Mouse (Mus musculus): ENCODE data around the gene G430095P16Rik.

G430095P16Rik gene

DNA sequence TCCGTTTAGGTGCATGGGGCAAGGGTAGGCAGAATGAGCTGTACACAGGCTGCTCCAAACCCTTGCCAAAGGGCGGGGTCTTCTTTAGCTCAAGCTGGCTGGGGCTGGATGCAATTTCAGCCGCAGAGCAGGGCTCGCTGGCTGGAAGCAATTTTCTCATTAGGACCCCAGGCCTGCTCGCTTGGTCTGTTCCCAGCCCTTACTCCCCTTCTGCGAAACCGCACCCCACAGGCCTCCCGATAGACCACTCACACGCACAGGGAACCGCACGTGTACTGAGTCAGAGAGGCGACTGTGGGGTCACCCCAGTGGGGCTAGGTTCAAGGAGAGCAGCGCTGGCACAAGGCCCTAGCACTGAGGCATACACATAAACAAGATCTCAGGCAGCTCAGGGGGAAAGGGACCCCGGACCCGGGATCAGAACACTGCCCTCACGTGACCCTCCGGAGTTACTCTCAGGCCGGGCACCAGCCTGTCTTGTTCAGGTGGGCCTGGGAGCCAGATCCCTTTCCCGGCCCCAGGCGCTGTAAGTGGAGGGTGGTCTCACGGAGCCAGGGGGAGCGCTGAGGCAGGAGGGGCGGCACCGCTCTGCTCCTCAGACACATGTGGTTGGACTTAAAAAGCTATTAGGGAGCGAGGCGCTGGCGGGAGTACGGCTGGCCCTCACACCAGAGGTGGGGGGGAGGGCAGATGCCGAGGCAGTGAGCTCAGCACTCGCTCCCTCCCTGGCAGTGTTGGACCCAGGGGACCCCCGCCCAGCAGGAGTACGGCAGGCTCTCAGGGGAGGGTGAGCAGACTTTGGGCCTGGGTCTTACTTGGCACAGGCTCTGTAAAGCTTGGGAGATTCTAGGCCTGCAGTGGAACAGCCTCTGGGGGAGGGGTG is 19.6 kb downstream of the G430095P16Rik start:
- DNase-seq (ENCODE audit: low spot score in 2 of 2), result peak; percentile 72 to 83

DNA sequence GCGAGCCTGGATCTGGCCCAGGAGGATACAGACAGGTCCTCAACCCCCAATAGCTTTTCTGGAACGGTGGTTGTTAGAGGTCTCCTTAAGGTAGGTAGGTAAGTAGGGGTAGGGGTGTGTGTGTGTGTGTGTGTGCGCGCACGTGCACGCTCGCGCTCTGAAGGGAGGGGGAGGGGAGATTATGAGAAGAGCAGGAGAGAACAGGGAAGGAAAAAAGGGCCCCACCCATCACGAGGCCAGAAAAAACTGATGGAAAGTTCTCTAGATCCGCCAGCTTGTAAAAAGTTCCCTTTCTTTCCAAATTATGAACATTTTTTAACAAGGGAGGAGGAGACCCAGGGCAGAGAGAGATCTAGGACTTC is 20.2 kb downstream of the G430095P16Rik start:
- peak in 1 of 2 experiments; percentile 61 for DNase-seq (ENCODE audit: low spot score in 2 of 2)

DNA sequence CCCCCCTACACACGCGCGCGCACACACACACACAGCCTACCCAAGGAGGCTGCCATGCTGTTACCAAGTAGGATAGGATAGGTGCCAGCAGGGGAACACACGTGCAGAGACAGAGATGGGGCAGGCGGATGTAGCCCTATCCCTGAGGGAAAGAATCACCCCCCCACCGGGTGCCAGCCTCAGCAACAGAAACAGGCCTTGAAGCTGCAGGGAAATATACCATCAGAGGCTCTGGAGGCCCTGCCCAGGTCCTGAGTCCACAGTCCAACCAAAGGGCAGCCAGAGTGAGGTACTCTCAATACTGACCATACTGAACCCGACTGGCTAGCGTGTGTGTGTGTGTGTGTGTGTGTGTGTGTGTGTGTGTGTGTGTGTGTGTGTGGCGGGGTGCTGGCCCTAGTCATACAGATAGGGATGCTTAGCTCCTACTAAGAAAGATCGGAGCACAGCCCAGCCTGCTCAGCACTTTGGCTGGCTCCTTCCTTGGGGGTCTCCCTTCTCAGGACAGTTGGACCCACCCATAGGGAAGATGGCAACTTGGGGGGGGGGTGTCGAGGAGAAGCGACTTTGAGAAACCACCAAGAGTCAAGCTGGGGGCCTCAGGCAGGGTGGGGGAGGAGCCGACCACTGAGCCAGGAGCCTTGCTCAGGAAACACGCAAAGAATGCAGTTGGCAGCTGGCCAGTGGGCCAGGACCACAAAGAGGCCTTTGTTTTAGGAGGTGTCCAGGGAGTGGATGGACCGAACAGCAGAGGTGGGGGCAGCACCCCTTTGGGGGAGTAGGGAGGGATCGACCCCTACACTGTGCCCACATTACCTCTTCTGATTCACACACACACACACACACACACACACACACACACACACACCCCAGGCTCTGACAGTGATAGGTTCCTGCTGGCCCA is 21.0 kb downstream of the G430095P16Rik start:
- DNase-seq (ENCODE audit: low spot score in 2 of 2), result peak; percentile 78 to 81

DNA sequence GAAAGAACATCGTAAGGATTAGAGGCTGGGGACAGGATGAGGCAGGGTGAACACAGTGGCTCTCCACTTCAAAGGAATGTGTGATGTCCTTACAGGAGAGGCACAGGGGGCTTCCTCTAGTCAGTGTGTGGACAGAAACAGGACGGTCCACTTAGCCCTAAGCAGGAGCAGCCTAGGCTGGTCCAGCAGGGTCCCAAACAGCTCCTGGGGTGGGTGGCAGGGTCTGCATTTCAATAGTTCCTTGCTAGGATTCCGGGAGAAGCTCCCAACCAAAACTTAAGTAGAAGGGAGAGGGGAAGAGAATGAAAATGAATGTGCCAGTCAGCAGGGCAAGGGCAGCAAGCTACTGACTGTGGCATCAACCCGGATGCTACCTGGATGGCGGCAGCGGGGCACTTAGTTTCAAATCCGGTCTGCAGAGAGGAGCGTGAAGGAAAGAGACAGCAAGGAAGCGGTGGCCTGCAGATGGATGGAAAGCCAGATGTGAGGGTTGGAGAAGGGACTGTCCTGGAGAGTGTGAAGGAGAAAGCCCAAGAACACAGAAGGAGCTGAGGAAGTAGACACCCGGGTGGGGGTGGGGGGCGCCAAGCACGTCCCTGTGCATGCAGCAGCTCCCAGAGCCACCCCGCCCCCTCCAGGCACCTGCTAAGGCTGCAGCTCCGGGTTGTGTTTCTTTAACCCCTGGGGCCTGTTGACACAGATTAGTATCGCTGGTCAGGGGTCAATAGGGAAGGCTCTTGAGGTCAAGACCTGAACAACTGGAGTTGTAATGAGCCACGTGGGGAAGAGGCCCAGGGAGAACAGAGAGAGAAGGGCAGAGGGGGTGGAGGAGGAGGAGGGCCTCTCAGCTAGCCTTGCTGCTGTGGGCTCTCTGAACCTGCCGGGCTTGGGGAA is 22.5 kb downstream of the G430095P16Rik start:
- DNase-seq (ENCODE audit: low spot score in 2 of 2), result no peak

DNA sequence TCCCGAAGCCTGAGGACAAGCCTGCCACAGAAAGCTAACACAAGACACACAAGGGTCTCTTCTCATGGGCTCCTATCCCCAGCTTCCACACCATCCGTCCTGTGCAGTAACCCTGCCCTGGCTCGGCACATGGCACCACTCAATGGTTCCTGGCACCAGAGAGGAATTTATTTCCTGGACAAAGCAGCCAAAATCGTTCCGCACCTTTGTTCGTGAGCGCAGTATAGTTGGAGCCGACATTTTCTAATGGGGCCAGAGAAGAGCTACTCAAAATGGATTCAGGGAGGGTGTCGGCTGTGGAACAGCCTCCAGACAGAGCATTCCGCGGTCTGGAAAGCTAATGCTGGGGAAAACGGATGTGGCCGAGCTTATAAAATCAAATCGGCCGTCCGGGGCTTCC is 26.7 kb downstream of the G430095P16Rik start:
- no peak for DNase-seq (ENCODE audit: low spot score in 2 of 2)

DNA sequence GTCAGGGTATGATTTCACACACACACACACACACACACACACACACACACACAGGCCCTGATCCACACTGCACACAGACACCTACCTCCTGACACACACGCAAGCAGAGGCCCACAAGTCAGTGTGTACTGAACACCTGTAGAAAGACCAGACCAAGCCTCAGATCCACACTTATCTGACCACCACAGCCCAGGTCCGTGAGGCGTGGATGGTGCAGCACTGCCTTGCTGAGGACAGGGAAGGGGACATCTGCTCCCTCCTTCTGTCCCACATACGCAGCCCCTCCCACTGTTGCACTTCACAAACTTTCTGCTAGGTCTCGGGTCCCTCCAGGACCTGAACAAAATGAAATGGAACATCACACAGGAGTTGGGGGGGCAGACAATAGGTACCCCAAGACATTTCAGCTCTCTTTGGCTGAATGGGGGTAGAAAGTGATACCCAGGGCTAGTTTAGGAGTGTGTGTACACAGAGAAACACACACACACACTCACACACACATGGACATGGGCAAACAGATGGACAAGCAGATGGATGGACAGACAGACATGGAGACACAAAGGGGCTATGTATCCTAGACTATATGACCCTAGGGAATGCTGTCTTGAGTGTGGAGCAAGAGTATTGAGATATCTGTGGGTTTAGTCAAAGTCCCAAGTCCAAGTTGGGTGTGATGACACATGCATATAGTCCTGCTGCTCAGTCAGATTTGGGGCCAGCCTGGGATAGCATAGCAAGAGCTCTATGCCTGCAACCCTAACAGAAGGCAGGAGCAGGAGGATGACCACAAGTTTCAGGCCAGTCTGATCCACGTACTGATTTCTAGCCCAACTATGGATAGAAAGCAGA is 30.2 kb downstream of the G430095P16Rik start:
- no peak for DNase-seq (ENCODE audit: low spot score in 2 of 2)

DNA sequence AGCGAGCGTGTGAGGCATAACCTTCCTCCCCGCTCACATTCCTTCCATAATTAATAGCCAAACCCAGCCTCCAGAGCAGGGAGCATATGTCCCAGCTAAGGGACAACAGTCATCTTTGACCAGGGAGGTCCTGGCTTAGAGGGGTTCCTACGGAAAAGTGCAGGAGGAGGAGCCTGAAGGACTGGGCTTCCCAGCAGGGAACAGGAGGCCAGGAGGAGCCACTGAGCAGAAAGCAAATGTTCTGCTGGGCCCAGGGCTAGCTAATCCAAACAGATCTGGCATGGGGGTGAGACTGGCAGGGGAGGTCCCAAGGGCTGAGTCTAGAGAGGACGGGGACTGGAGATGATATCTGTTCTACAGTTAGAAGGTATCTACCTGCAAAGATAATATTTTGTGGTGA is 34.7 kb downstream of the G430095P16Rik start:
- no peak for DNase-seq (ENCODE audit: low spot score in 2 of 2)

DNA sequence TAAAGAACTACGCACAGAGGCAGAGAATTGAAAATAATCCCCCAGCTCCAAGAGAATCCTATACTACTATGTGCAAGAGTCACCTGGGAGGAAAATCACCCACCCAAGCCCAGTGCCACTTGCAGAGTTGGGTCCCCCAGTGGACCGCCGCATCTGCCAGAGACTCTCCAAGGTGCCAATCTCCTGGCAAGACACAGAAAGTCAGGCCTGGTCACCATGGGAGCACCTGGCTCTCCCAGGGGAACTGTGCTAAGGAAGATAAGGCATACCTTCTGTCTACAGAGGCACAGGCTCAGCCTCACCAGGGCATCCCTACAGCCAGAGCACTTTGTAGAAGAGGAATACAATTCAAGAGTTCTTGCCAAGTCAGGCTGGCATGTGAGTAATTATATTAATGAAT is 35.5 kb downstream of the G430095P16Rik start:
- no peak for DNase-seq (ENCODE audit: low spot score in 2 of 2)

DNA sequence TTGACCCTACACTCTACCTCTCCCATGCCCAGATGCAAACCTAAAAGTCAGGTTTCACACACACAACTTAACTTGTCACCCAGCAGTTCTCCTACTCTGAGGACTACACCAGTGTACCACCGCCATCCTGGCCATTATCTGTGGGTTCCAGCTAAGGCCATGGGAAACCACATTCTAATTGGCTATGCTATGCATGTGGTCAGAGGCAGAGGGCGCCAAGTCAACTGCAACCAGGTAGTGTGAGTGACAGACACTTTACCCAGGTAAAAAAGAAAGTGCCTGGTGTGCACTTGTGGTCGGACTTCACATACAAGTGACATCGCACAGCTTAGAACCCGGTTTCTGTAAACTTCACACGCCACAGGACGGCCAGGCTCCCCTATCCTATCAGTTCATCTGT is 36.3 kb downstream of the G430095P16Rik start:
- DNase-seq (ENCODE audit: low spot score in 2 of 2), result no peak

DNA sequence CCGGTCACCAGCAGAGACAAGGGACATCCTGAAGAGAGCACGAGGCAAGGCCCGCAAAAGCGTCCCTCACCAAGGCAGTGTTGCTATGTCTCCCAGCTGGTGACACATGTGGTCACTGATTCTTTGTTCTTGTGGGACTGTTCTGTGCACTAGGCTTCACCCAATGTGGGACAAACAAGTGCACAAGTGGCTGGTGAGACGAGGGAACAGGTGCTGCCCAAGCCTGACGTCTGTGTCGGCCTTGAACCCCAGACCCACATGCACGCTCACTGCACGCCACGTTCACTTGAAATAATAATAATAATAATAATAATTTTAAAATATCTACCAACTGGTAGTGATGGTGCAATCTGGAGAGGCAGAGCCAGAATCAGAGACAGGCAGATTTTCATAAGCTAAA is 36.9 kb downstream of the G430095P16Rik start:
- no peak for DNase-seq (ENCODE audit: low spot score in 2 of 2)

DNA sequence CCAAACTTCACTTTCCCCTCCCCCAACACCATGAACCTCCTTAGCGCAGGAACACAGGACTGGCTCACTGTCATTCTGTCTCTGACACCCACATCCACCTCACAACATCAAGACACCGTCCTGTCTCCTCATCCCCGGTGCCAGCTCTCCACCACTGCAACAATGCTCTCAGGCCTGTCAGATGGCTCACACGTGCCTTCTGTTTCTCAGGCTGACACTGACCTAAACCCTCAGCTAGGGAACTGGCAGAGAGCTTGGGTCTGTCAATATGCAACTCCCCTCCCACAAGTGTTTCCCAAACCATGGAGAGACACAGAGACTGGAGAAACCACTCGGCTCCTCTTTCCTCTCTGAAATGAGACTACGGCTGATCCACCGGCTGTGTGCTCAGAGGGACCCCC is 37.6 kb downstream of the G430095P16Rik start:
- DNase-seq (ENCODE audit: low spot score in 2 of 2), result no peak

DNA sequence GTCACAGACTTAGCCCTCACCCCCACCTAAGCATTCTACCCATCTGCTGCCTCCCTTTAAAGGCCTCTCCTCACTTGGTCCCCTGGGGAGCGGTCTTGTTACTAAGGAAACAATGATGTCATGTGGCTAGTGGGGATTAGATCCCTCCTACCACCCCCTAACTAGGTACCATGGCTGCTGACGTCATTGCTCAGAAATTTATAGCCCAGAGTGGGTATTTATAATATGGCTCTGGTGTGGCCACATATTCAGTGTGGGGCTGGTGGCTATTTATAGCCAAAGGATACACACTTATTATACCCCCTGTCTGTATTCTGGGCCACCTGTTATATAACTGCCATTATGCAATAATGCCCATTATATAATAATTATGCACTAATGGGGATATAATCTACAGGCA is 38.1 kb downstream of the G430095P16Rik start:
- no peak for DNase-seq (ENCODE audit: low spot score in 2 of 2)

DNA sequence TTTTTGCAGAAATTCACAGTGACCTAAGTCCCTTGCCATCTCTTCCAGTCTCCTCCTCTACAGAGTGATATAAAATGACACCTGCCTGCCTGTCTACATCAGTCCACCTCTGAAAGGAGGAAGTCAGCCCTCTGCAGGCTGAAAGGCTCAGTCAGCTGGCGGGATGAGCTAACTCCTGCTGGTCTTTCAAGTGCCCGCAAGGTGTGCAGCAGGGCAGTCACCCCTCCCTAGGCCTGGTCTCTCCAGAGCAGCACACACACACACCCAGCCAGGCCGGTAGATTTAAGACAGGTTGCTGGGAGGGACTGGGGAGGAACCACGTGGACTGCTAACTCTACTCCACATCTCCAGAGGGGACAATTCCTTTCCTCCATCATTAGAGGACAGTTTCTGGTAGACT is 41.3 kb downstream of the G430095P16Rik start:
- DNase-seq (ENCODE audit: low spot score in 2 of 2), result no peak

DNA sequence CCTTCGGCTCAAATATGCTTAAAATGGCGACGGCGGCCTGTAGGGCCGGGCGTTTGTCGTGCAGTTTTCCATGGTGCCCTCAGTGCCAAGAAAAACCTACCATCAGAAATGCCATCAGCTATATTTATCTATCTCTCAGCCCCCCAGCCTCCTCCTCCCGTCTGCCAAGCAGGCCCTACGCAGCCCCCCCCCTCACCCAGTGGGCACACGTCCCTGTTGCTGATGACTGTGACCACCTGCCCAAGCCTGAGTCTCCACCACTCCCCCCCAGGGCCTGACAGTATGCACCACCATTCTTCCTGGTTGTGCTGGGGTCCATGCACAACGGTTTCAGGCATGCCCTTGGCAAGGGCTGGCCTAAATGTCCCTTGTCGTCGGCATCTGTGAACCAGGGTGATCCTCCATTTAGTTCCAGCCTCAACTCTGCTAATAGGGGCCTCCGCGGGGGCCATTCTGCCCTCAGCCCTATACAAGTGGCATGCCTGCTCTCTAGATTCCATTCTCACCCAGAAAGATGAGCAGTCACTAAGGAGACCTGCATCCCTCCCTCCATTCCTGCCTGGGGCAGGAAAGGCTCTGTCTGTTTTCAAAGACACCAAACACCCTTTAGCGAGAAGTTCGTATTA is 42.2 kb downstream of the G430095P16Rik start:
- DNase-seq (ENCODE audit: low spot score in 2 of 2), result no peak

DNA sequence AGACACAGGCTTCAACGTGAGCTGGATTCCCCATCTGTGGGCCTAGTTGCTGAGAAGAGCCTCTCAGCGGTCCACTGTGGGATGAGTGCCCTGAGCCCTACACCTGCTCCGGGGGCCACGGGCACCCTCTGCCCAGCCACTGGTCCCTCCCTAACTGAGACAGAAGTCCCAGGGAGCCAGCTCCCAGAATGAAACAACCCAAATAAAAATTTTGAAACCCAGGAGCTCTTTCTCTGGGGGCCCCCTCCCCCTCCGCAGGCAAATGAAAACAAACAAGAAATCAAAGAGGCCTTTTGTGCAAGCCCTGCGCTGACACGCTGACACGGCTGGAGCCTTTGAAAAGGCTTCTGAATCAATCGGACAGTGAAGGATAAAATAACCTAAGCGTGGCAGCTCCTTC is 42.8 kb downstream of the G430095P16Rik start:
- DNase-seq (ENCODE audit: low spot score in 2 of 2), result no peak

DNA sequence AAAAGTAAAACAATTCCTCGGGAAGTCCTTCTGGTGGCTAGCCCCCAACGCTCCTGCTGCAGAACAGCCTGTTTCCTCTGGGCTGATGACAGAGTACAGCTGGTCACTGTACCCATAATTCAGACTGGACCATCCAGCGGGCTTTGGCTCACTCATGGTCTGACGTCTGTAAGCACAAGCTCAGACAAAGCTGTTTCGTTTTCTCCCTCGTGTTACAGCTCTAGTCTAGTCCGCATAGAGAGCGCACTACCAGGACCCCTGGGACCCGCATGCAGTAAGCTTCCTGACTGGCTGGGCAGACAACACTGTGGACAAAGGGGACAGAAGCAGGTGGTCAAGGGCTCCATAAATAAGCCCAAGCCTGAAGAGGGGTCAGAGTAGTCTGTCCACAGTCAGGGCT is 43.6 kb downstream of the G430095P16Rik start:
- peak; percentile 61 to 70 for DNase-seq (ENCODE audit: low spot score in 2 of 2)

DNA sequence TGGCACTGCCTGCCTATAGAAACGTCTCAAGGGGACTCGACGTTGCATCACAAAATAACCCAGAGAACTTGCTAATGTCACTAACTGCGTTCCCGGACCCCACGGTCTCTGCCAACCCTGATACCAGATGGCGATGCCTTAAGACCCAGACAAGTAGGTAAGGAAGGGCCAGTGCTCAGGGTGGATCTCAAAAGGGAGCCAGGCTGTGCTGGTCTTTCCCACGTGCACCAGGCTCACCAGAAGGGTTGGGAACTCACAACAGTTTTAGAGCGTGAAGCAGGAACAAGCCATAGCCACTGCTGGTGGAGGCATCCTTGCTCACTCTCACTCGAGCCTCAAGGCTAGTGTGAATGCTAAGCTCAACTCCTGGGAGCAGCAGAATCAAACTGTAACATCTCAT is 44.4 kb downstream of the G430095P16Rik start:
- DNase-seq (ENCODE audit: low spot score in 2 of 2), result no peak

DNA sequence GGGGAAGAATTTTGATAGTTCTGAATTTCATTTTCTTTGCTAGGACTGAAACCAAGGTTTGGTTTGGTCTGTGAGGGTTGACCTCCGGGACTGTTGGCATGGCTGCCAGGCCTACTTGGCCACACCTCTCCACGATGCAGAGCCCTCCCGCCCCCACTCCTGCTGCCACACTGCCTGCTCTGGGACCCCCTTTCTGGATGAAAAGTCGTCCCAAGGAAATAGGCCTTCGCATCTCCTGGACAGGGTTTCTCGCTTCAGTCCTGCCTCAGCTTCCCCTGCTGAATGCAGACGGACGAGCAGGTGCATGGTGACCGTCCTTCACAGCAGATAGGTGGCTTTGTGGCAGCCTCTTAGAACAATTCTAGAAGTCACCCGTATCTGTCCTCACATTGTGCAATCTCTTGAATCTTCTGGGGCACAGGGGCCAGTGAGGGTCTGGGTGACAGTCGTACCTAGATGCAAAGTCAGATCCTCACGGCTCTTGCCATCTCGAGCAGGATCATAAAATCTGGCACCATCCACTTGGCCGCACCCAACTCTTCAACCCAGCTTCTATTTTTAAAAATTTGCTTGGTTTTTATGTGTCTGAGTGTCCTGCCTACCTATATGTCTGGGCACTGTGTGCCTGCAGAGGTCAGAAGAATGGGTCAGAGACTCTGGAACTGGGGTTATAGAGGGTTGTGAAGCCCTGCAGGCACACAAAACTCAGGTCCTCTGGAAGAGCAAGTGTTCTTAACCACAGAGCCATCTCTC is 45.7 kb downstream of the G430095P16Rik start:
- DNase-seq (ENCODE audit: low spot score in 2 of 2), result no peak

DNA sequence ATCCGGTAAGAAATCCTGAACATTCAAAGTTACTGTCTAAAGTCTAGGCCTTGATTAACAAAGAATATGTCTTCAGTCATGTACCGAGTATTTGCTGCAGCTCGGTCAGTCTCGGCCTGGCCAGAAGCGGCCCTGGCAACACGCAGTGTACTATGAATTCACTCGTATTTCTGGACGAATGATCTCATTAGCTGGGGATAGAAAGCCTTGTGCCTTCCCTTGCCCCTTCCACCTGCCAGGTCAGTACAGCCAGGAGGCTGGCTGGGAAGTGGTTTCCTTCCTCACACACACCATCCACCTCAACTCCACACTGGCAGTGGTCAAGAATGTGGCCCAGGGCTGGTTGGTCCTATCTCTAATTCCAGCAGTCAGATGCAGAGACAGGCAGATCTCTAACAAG is 46.5 kb downstream of the G430095P16Rik start:
- DNase-seq (ENCODE audit: low spot score in 2 of 2), result no peak

Measured in heart, adult 9 months (tissue).